Mouse (Mus musculus) limb, embryonic 10.5 days (tissue): Measurements from ENCODE around the gene Serpina3j. TPM values are rescaled to one million over a fixed set of nuclear protein-coding genes. Genes with fewer than 3 reads are reported as not detected.
"Not testable (repeated sequence)": the region's sequence is repeated elsewhere in the genome, so short reads cannot be mapped to it uniquely, and the experiment has no call there.

Experiments used
- DNase-seq: peaks from one replicate; pipeline ENCODE4 v3.0.0-alpha.2; 2017; ENCODE audit warnings: low spot score
- H3K27ac ChIP-seq: fragments of 300-500 bp; sonication (generic); 2 replicates; pipeline ENCODE4 v1.5.1; 2016; ENCODE audit warnings: mild to moderate bottlenecking
- H3K27me3 ChIP-seq: fragments of 300-500 bp; sonication (generic); 2 replicates; pipeline ENCODE4 v1.6.1; 2016; ENCODE audit warnings: low read depth, mild to moderate bottlenecking; ENCODE audit not compliant: poor library complexity, severe bottlenecking
- H3K36me3 ChIP-seq: fragments of 300-500 bp; sonication (generic); 2 replicates; pipeline ENCODE4 v1.6.1; 2016; ENCODE audit warnings: mild to moderate bottlenecking, moderate library complexity
- H3K4me1 ChIP-seq: fragments of 300-500 bp; sonication (generic); 2 replicates; pipeline ENCODE4 v1.6.1; 2016
- H3K4me3 ChIP-seq: fragments of 300-500 bp; sonication (generic); 2 replicates; pipeline ENCODE4 v1.5.1; 2016; ENCODE audit warnings: mild to moderate bottlenecking, moderate library complexity
- H3K9me3 ChIP-seq: fragments of 300-500 bp; sonication (generic); replicated peaks from 2 replicates; pipeline ENCODE4 v1.6.1; 2016; ENCODE audit warnings: mild to moderate bottlenecking
- WGBS: fragments of 180-500 bp; shearing (Covaris S2); methylation state at CpG from one replicate; pipeline ENCODE4 v1.1.7; 2016; 5-methylcytosine and 5-hydroxymethylcytosine counted together
- polyA plus RNA-seq: library from polyadenylated mRNA; unstranded; fragments of >200 nt; fragmentation: Nextera tagmentation; extraction: Ambion mirVana; gene quantifications from 2 replicates; pipeline ENCODE4 v1.2.1, GENCODE M21; 2016

Serpina3j gene
- polyA plus RNA-seq, 1 experiment from 2014 or later, result not detected

DNA sequence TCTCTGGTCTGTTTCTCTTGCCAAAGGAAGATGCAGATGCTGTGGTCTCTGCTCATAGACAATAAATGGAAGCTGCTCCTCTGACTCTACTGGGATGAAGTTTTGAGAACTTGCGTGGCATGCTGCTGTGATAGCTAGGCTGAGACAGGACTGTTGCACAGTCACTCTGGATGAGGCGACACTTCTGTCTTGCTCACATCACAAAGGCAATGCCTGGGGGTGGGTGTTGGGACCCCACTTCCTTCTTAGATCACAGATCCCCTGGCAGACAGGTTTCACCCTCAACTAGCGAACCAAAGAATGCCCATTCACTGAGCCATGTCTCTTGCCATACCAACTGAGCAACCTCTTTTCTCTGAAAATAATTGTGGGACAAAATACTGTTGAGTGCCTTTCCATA, 24.4 kb downstream of the Serpina3j start:
- no peaks in the 10 kb centered on the region for H3K27me3 ChIP-seq
- no peaks in the 10 kb centered on the region for H3K9me3 ChIP-seq
- no peaks in the 10 kb centered on the region for H3K36me3 ChIP-seq
- H3K27ac ChIP-seq, result no peak overlapping the region
- 90% methylated on average over 3 of the region's 3 CpGs for WGBS
- no peak overlapping the region for H3K4me3 ChIP-seq
- no peaks in the 10 kb centered on the region for H3K4me1 ChIP-seq
- no peak for DNase-seq

DNA sequence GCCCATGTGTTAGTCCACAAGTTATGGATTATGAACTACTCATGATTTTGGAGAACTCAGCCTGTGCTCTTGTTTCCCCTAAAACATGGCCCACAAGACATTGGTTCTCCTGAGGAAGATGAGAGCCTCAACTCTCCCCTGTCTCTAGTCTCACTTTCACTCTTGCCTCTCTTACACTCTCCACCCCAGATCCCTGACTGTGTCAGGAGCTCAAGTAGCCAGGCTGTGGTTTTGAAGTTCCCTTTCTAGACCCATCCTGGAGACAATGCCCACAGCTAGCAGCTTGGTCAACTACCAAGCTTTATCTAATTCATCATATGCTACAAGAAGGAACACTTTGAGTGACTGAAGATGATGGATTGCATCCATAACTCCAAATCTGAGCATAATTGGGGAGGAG, 28.1 kb downstream of the Serpina3j start:
- H3K27ac ChIP-seq, H3K4me3 ChIP-seq, H3K27me3 ChIP-seq, DNase-seq, H3K36me3 ChIP-seq, H3K4me1 ChIP-seq, H3K9me3 ChIP-seq: not testable (repeated sequence)

GRCm38 (mm10) chr12:104345181-104345580, 30.8 kb downstream of the Serpina3j start:
- DNase-seq, result no peak
- no peak overlapping the region for H3K27ac ChIP-seq
- H3K4me1 ChIP-seq, result no peaks in the 10 kb centered on the region
- H3K36me3 ChIP-seq, result no peaks in the 10 kb centered on the region
- H3K9me3 ChIP-seq, result no peaks in the 10 kb centered on the region
- no peak overlapping the region for H3K4me3 ChIP-seq
- H3K27me3 ChIP-seq, result no peaks in the 10 kb centered on the region
- WGBS, result 78% methylated on average over 2 of the region's 2 CpGs

DNA sequence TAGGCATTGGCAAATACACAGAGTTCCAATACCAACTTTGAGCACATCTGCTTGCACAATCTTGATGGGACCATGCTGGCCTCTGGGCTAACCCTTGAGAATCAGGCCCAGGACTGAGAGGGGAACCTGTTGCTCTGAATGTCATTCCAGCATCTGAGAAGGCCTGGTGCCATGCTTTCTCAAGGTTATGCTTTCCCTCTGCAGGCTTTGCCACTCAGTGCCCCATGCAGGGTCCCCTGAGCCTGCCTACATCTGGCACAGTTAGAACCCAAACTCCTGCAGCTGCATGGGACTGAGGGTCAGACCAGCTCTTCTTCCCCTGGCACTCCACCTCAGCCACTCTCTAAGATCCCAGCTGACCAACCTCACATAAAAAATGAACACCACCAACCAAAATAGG, 31.4 kb downstream of the Serpina3j start:
- Histone ChIP-seq H3K4me1 (no peaks in the 10 kb centered on the region), H3K27me3 (no peaks in the 10 kb centered on the region), H3K36me3 (no peaks in the 10 kb centered on the region), H3K9me3 (no peaks in the 10 kb centered on the region), H3K27ac (no peak overlapping the region), H3K4me3 (no peak overlapping the region)
- no peak for DNase-seq

GRCm38 (mm10) chr12:104347091-104347490, 32.7 kb downstream of the Serpina3j start:
- no peak overlapping the region for H3K4me3 ChIP-seq
- no peaks in the 10 kb centered on the region for H3K27me3 ChIP-seq
- H3K4me1 ChIP-seq, result no peaks in the 10 kb centered on the region
- H3K27ac ChIP-seq, result no peak overlapping the region
- H3K9me3 ChIP-seq, result no peaks in the 10 kb centered on the region
- WGBS, result 78% methylated on average over 2 of the region's 2 CpGs
- no peaks in the 10 kb centered on the region for H3K36me3 ChIP-seq
- no peak for DNase-seq

GRCm38 (mm10) chr12:104351812-104352211, 37.5 kb downstream of the Serpina3j start:
- H3K4me1 ChIP-seq, H3K27ac ChIP-seq, H3K9me3 ChIP-seq, H3K4me3 ChIP-seq, H3K27me3 ChIP-seq, H3K36me3 ChIP-seq: not testable (repeated sequence)
- DNase-seq, result peak; percentile 40
- 35% methylated on average over 3 of the region's 3 CpGs for WGBS

DNA sequence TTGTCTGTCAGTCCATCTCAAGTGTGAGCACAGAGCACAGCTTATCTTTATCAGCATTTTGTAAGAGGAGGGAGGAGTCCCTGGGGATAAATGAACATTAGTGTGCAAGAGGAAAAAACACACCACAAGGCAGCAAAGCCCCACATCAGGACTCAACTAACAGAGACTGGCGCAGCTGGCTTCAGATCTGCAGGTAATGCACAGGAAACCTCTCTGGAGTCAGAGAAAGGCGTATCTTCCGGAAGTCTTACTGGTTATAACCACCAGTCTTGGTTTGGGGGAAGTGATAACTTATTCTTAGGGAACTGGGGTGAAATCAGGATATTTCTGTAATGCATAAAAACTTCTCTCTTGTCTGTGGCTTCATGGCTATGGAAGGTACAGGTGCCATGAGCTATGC, 41.7 kb downstream of the Serpina3j start:
- Histone ChIP-seq H3K9me3 (no peaks in the 10 kb centered on the region), H3K27me3 (no peaks in the 10 kb centered on the region), H3K36me3 (no peaks in the 10 kb centered on the region), H3K4me3 (no peak overlapping the region), H3K27ac (no peak overlapping the region), H3K4me1 (no peaks in the 10 kb centered on the region)
- DNase-seq, result no peak
- WGBS, result 83% methylated on average over 3 of the region's 3 CpGs

- 88% methylated on average over 3 of the region's 3 CpGs for WGBS
- H3K4me1 ChIP-seq, result no peaks in the 10 kb centered on the region
- DNase-seq, result no peak
Observed at GRCm38 (mm10) chr12:104369986-104370385, 55.6 kb downstream of the Serpina3j start.

More at GRCm38 (mm10) chr12:104369986-104370385, 55.6 kb downstream of the Serpina3j start:
- H3K27me3 ChIP-seq, result no peaks in the 10 kb centered on the region
- no peak overlapping the region for H3K27ac ChIP-seq
- H3K36me3 ChIP-seq, result no peaks in the 10 kb centered on the region
- no peaks in the 10 kb centered on the region for H3K9me3 ChIP-seq
- H3K4me3 ChIP-seq, result no peak overlapping the region

Other genes starting within 250 kb of the Serpina3j start
- not detected in 2 replicates for gene Serpina5, start 213.4 kb upstream of the Serpina3j start, polyA plus RNA-seq
- not detected in 2 replicates for gene Serpina3a, start 201.8 kb upstream of the Serpina3j start, polyA plus RNA-seq
- not detected in 2 replicates for gene Serpina3b, start 186.6 kb upstream of the Serpina3j start, polyA plus RNA-seq
- 0.09 TPM in 1 of 2 replicates, not detected in the other for gene Serpina3c, start 160.7 kb upstream of the Serpina3j start, polyA plus RNA-seq
- gene Serpina3f, start 100.0 kb upstream of the Serpina3j start, polyA plus RNA-seq, result not detected in 2 replicates
- gene Serpina3g, start 78.3 kb upstream of the Serpina3j start, polyA plus RNA-seq, result 0.13 TPM in 1 of 2 replicates, not detected in the other
- gene Serpina3i, start 51.4 kb upstream of the Serpina3j start, polyA plus RNA-seq, result 0.14 and 0.39 TPM in 2 replicates
- not detected in 2 replicates for gene Serpina3k, start 23.9 kb downstream of the Serpina3j start, polyA plus RNA-seq
- gene Serpina3m, start 23.9 kb downstream of the Serpina3j start, polyA plus RNA-seq, result not detected in 2 replicates
- gene Serpina3n, start 92.2 kb downstream of the Serpina3j start, polyA plus RNA-seq, result not detected in 2 replicates
- gene Gsc, start 158.8 kb downstream of the Serpina3j start, polyA plus RNA-seq, result 20.1 and 34.2 TPM in 2 replicates